Comparison of ENCODE assay signal across 12 mouse cellular contexts in genomic region chr8:125518951-125519350, GRCm38 (mm10). TPM values are rescaled to one million over a fixed set of nuclear protein-coding genes. Genes with fewer than 3 reads are reported as not detected.
DNase-seq lines count a peak whose midpoint lies in the region; ATAC-seq lines count a peak whose summit lies in the region.
"Had no signal": no experiment of that assay in that cellular context is flagged by ENCODE, and none has a peak within 500 bp of the region (broad histone marks: within the 10 kb centered on the region; RNA-seq: fewer than 3 reads in every experiment).

No protein-coding gene starts in this region.

- peak; percentile 65 for DNase-seq in cerebellum, adult 11-12 months
- DNase-seq in cerebellum, postnatal 4 days (ENCODE audit: low spot score in 2 of 2) = no peak
- DNase-seq in hindbrain, embryonic 10.5 days (ENCODE audit: low spot score) = no peak
- DNase-seq in neural tube, embryonic 10.5 days (ENCODE audit: extremely low spot score, low spot score) = no peak
- no peak for DNase-seq in adrenal gland, postnatal 36 days
- DNase-seq: forebrain, postnatal 0 days; right cerebral cortex, postnatal 14 days had no signal

- H3K9ac ChIP-seq in hindbrain, embryonic 12.5 days = no peak overlapping the region
- no peak overlapping the region for H3K9ac ChIP-seq in neural tube, embryonic 13.5 days
- H3K9ac ChIP-seq: forebrain, postnatal 0 days; liver, embryonic 15.5 days had no signal

- peaks cover 46% of the 10 kb centered on the region; the same call in 1 of the 2 replicates for H3K79me2 ChIP-seq in macrophage (ENCODE audit: inconsistent target)

- H3K27ac ChIP-seq in hindbrain, embryonic 10.5 days = peak overlapping the region; percentile 64; the same call in 1 of the 2 replicates
- H3K27ac ChIP-seq in hindbrain, embryonic 12.5 days = no peak overlapping the region
- 0 out of 2 replicates have a peak overlapping the region, but pooled peaks have one; percentile 38 for H3K27ac ChIP-seq in neural tube, embryonic 13.5 days (replicated peaks)
- H3K27ac ChIP-seq in macrophage = peak overlapping the region; percentile 50; the same call in 1 of the 2 replicates
- H3K27ac ChIP-seq: liver, embryonic 15.5 days had no signal

- no peaks in the 10 kb centered on the region for H3K9me3 ChIP-seq in hindbrain, embryonic 10.5 days
- H3K9me3 ChIP-seq in hindbrain, embryonic 12.5 days (replicated peaks) = no peaks in the 10 kb centered on the region
- no peaks in the 10 kb centered on the region for H3K9me3 ChIP-seq in neural tube, embryonic 13.5 days
- H3K9me3 ChIP-seq: liver, embryonic 15.5 days had no signal

- H3K4me2 ChIP-seq in hindbrain, embryonic 12.5 days (replicated peaks) = no peak overlapping the region
- no peak overlapping the region for H3K4me2 ChIP-seq in neural tube, embryonic 13.5 days
- H3K4me2 ChIP-seq: liver, embryonic 15.5 days had no signal

- no peaks in the 10 kb centered on the region; the same call in 1 of the 2 replicates for H3K27me3 ChIP-seq in hindbrain, embryonic 10.5 days (ENCODE audit: insufficient read depth, poor library complexity, severe bottlenecking)
- H3K27me3 ChIP-seq in hindbrain, embryonic 12.5 days = 0 out of 2 replicates have a peak, but pooled peaks cover 4% of the 10 kb centered on the region
- H3K27me3 ChIP-seq in neural tube, embryonic 13.5 days = peaks cover 5% of the 10 kb centered on the region; the same call in 1 of the 2 replicates
- H3K27me3 ChIP-seq: liver, embryonic 15.5 days had no signal

- H3K36me3 ChIP-seq in hindbrain, embryonic 10.5 days = 0 out of 2 replicates have a peak, but pooled peaks cover 2% of the 10 kb centered on the region
- no peaks in the 10 kb centered on the region for H3K36me3 ChIP-seq in hindbrain, embryonic 12.5 days
- no peaks in the 10 kb centered on the region for H3K36me3 ChIP-seq in neural tube, embryonic 13.5 days
- H3K36me3 ChIP-seq in macrophage (ENCODE audit: inconsistent target) = no peaks in the 10 kb centered on the region
- H3K36me3 ChIP-seq: liver, embryonic 15.5 days had no signal

- WGBS in hindbrain, embryonic 10.5 days = 83% methylated on average over 4 of the region's 4 CpGs
- WGBS in hindbrain, embryonic 12.5 days = 69% methylated on average over 4 of the region's 4 CpGs
- WGBS in neural tube, embryonic 13.5 days = 71% methylated on average over 4 of the region's 4 CpGs
- WGBS in macrophage (ENCODE audit: missing documents) = 88% methylated on average over 3 of the region's 4 CpGs

- peaks cover 96% of the 10 kb centered on the region for H3K4me1 ChIP-seq in hindbrain, embryonic 10.5 days (replicated peaks)
- H3K4me1 ChIP-seq in hindbrain, embryonic 12.5 days = peaks cover 48% of the 10 kb centered on the region
- H3K4me1 ChIP-seq in neural tube, embryonic 13.5 days (replicated peaks) = peaks cover 61% of the 10 kb centered on the region

- ATAC-seq in hindbrain, embryonic 12.5 days (ENCODE audit: low FRiP score) = no peak
- ATAC-seq in neural tube, embryonic 13.5 days (ENCODE audit: low read depth) = no peak
- ATAC-seq: forebrain, postnatal 0 days had no signal

- H3K4me3 ChIP-seq in hindbrain, embryonic 10.5 days = no peak overlapping the region
- H3K4me3 ChIP-seq in hindbrain, embryonic 12.5 days = no peak overlapping the region
- no peak overlapping the region for H3K4me3 ChIP-seq in neural tube, embryonic 13.5 days
- H3K4me3 ChIP-seq in macrophage (ENCODE audit: inconsistent target) = no peak overlapping the region
- H3K4me3 ChIP-seq: liver, embryonic 15.5 days; megakaryocyte, embryonic 14.5 days had no signal

RNA-seq across cellular contexts. Expression of gene Sipa1l2, which starts 50.7 kb away (rescaled TPM):
- 13.9 and 20.1 TPM in 2 replicates for polyA plus RNA-seq in hindbrain, embryonic 10.5 days (2016; fragmentation: Nextera tagmentation; extraction: Ambion mirVana)
- polyA plus RNA-seq in hindbrain, embryonic 12.5 days (2016; fragmentation: Nextera tagmentation; extraction: Ambion mirVana) = 36.4 and 37.5 TPM in 2 replicates
- 19.7 and 22.9 TPM in 2 replicates for polyA plus RNA-seq in neural tube, embryonic 13.5 days (2015; fragmentation: Nextera tagmentation; extraction: Ambion mirVana)
- total RNA-seq in macrophage (2018; cell fraction: chromatin; rRNA removed) = 100 to 1,000 TPM in 6 of 26 experiments, 10 to 100 TPM in 20; 35.9 to 288 (median 61.1) TPM
- total RNA-seq in macrophage (2018; cell fraction: cytosol; rRNA removed) = 10 to 100 TPM in 16 of 26 experiments, 1 to 10 TPM in 10; 7.6 to 27.7 (median 12.0) TPM
- total RNA-seq in macrophage (2018; cell fraction: nucleus; rRNA removed) = 100 to 1,000 TPM in 1 of 26 experiments, 10 to 100 TPM in 25; 16.0 to 103 (median 36.0) TPM
- polyA plus RNA-seq in macrophage (2018) = 7.2 to 21.6 TPM (median 7.7 TPM) in 3 replicates
- total RNA-seq in adrenal gland, postnatal 36 days (2021) = 10 to 100 TPM; 53.1 to 63.7 TPM
